Mouse (Mus musculus) embryo, embryonic 11.5 days (tissue): ENCODE results near the gene Kcnj2.

ENCODE experiments used
- DNase-seq: peaks from one replicate; pipeline ENCODE4 v3.0.0-alpha.2; 2012; ENCODE audit warnings: low read depth, low spot score

Kcnj2 gene

DNA sequence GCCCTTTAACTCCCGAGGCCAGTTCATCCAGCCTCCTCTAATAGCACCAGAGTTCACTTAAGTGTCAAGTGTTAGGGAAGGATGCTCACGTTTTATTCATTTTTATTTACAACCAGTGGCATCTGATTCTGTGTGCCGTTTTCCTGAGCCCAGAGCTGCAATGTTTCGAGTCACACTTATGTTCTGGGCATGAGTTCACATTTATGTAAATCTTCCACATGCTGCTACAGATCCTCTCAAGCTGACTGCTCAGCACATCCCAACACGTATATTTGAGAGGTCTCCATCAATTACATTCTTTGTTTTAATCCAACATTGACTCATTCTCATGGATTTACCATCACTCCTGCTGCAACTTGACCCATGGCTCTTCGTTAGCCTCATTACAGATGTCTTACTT is 25.2 kb downstream of the Kcnj2 start:
- no peak for DNase-seq

DNA sequence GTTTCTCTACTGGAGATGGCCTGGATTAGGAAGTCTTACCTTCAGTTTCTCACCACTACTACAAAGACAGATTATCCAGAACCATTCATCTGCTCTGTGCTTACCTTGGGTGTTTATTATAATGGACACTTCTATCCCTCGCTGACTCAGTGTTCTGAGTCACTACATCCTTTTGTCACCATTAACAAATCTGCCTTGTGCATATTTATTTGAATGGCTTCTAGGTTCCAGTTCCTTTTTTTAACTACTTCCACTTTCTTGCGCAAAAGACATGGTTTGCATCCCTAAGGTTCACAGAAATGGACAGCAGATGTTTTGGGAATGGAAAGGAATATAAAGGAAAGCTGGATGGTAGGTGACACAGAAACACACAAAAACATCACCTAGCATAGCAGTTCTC is 27.0 kb downstream of the Kcnj2 start:
- no peak for DNase-seq

DNA sequence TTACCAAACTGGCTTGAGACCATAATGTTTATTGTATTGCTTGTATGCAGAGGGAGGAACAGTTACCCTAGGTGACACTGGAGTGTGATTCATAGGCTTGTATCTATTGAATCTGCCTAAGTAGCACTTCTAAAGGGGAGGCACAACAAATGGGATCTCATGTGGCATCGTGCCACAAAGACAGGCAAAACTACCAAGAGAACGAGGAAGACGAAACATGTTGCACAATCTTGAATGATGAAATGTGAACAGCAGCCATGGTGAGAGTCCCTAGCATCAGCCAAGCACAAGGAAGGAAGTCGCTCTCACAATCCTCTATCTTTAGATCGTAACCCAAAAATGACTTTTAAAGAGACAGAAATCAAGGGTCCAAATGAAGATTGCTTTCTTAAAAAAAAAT is 30.6 kb downstream of the Kcnj2 start:
- no peak for DNase-seq

DNA sequence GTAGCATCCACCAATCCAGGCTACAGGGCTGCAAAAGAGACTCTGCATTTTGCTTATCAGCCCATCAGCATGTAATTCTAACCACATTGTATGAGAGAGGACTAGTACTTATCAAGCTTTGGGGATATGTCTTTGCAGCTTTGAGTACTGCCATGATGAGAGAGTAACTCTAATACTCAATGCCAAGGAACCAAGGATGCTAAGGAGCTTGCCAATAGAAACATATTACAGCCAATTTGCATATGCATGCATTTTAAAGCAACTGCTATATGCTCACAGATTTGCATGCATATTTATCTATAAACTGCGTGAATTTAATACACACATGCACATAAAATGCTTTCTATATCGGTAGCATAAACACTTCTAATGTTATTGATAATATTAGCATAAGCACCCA is 34.2 kb downstream of the Kcnj2 start:
- DNase-seq = no peak

DNA sequence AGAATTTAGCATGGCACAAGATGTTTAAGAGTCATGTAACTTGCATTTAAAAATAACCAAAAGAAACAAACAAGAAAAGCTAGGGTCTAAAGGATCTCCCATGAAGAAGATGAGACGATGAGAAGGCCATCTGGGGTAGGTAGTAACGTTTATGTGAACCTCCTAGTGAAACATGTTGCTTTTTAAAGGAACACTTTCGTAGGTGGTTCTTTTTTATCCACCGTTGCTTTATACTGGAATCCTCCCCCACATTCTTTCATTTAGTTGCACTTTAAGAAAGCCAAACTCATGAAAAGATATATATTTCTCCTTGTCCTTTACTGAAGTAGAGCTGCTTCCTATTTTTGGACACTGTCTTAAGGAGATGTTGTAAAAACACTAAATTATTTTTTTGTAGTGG is 34.7 kb downstream of the Kcnj2 start:
- DNase-seq = no peak

DNA sequence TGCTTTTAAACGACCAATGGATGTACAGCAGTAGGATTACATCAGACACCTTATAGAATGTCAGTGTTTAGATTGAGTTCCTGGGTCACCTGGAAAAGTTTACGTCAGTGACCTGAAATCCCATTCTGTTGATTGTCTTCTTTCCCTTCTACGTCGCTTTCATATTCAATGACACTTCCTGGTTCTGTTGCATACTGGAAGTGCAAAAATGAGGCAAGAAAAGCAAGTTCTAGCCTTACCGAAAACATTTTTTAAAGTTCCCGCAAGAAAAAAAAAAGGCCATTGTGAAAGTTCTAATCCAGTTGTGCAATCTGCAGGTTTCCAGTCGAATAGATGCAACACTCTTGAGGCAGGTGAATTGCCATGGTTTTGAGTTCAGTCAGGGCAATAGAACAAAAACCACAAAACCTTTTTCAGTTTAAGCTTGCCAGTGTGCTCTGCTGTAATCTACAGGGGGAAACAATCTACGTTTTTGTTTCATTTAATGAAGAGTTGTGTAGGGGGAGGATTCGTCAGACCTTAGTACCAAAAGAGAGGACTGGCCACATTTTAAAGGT is 35.7 kb downstream of the Kcnj2 start:
- no peak for DNase-seq

DNA sequence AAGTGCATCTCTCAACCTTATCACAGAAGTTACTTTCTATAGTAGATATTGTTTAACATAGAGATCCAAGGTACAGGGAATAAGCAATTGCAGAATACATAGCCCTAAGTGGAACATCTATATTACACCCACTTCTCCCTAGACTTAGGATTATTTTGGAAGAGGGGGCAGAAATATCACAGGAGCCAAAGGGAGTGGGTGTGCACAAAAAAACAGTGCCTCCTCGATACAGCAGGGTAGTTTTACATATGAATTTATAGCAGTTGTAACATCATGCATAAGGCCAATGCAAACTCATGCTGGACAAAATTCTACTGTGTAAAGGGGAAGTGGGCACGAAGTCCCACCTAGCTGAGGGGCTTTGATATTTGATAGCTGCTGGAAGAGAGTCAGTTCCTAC is 38.5 kb downstream of the Kcnj2 start:
- no peak for DNase-seq

DNA sequence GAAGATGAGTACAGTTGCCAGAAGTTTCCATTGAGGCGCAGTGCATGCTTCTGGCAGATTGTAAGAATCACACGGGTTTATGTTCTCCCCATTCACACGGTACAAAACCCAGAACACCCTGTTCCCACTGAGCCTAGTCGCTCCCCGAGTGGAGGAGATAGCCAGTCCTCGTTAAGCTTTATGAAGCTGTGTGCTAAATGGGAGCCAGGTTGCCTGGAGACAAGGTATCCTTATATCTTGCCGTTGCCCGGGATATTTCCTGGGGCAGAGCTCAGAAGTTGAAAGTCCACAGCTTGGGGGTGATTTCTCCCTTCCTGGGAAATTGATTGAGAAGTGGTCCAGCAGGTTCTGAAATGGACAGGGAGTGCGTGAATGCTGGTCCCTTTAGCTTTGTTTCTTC is 42.2 kb downstream of the Kcnj2 start:
- DNase-seq = no peak

DNA sequence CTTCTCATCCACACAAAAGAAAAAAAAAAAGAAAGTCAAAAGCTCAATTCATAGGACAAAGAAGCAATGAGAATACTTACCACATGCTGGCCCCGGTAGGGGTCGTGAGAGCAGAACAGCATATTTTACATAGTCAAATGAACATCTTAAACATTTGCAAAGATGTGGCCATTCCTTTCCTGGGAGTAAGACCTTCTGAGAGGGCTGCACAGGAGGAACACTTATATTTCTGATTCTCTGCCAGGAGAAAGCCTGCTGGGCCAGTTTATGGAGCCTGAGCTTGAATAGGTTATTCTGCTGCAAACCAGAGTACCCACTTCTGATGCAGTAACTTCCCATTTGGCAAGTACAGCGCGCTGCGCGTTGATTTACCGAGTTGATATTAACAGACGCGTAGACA is 55.5 kb downstream of the Kcnj2 start:
- no peak for DNase-seq

DNA sequence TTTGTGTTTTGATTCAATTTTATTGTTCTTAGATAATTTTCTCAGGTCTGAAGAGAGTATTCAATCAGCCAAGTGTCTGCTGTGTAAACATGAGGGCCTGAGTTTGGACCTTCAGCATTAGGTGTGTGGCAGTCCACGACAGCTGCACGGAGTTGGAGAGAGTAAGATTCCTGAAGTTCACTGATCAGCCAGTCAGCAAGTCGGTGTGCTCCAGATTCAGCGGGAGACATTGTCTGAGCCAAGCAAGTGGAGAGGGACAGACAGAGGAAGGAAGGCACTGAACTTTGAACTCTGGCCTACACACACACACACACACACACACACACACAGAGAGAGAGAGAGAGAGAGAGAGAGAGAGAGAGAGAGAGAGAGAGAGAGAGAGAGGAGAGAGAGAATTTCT is 57.4 kb downstream of the Kcnj2 start:
- DNase-seq = no peak

DNA sequence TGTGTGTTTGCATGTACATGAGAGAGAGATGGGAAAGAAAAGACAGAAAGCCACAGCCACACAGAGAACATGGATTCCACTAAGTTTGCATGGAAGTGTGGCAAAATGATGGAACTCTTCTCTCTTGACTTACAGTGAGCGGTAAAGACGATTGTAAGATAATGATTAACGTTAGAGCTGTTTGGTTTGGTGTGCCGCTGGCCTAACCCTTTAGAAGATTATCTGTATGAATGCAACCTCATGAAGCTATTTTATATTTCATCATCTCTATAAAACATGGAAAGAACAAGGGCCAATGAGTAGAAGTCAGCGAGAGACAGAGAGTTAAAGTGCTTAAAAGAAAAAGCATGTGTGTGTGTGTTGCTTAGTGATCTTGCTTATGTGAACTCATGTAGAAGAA is 60.0 kb downstream of the Kcnj2 start:
- no peak for DNase-seq
